Mouse (Mus musculus) midbrain, postnatal 0 days (tissue): ENCODE data around the gene Spag4. TPM values are rescaled to one million over a fixed set of nuclear protein-coding genes. Genes with fewer than 3 reads are reported as not detected.

Experiments used
- ATAC-seq: fragments of 200-750 bp; cut with Nextera tagmentation; 2 replicates; pipeline ENCODE4 v1.8.0; 2017; ENCODE audit warnings: moderate number of reproducible peaks, mild to moderate bottlenecking, moderate TSS enrichment, moderate library complexity; ENCODE audit not compliant: low FRiP score
- DNase-seq: peaks from one replicate; pipeline ENCODE4 v3.0.0-alpha.2; 2015; ENCODE audit warnings: low spot score
- H3K27ac ChIP-seq: fragments of 300-500 bp; sonication (generic); 2 replicates; pipeline ENCODE4 v1.5.1; 2014; ENCODE audit warnings: low read depth, mild to moderate bottlenecking, low read length, mixed read lengths
- H3K27me3 ChIP-seq: fragments of 300-500 bp; sonication (generic); 2 replicates; pipeline ENCODE4 v1.6.1; 2014; ENCODE audit warnings: low read length, control low read depth, mixed read lengths; ENCODE audit not compliant: insufficient read depth
- H3K36me3 ChIP-seq: fragments of 300-500 bp; sonication (generic); 2 replicates; pipeline ENCODE4 v1.6.1; 2014; ENCODE audit warnings: low read length, control low read depth, mixed read lengths; ENCODE audit not compliant: insufficient read depth
- H3K4me1 ChIP-seq: fragments of 300-500 bp; sonication (generic); 2 replicates; pipeline ENCODE4 v1.6.1; 2014; ENCODE audit warnings: mild to moderate bottlenecking, control low read depth, antibody characterized with exemption, low read length, mixed read lengths; ENCODE audit not compliant: insufficient read depth
- H3K4me2 ChIP-seq: fragments of 300-500 bp; sonication (generic); 2 replicates; pipeline ENCODE4 v1.6.1; 2014; ENCODE audit warnings: low read depth, mild to moderate bottlenecking, low read length, mixed read lengths; ENCODE audit not compliant: poor library complexity, severe bottlenecking
- H3K4me3 ChIP-seq: fragments of 300-500 bp; sonication (generic); 2 replicates; pipeline ENCODE4 v1.5.1; 2014; ENCODE audit warnings: low read depth, mild to moderate bottlenecking, low read length, moderate library complexity
- H3K9ac ChIP-seq: fragments of 300-500 bp; sonication (generic); replicated peaks from 2 replicates; pipeline ENCODE4 v1.6.1; 2014; ENCODE audit warnings: mild to moderate bottlenecking, low read length, moderate library complexity, mixed read lengths; ENCODE audit not compliant: poor library complexity, severe bottlenecking
- H3K9me3 ChIP-seq: fragments of 300-500 bp; sonication (generic); 2 replicates; pipeline ENCODE4 v1.6.1; 2016; ENCODE audit warnings: low read length, control low read depth
- CTCF ChIP-seq: IDR thresholded peaks from 2 replicates; pipeline ENCODE4 v1.5.1; 2016; ENCODE audit warnings: antibody characterized with exemption, mild to moderate bottlenecking
- WGBS: fragments of 180-500 bp; shearing (Covaris S2); extraction: QIAGEN DNeasy Blood & Tissue Kit; methylation state at CpG from one replicate; pipeline ENCODE4 v1.1.7; 2014; 5-methylcytosine and 5-hydroxymethylcytosine counted together
- polyA plus RNA-seq: library from polyadenylated mRNA; unstranded; fragments of >200 nt; fragmentation: Nextera tagmentation; extraction: Ambion mirVana; gene quantifications from 2 replicates; pipeline ENCODE4 v1.2.1, GENCODE M21; 2015
- total RNA-seq: library from RNA; depleted of rRNA; stranded (reverse); fragments of >200 nt; gene quantifications from 2 replicates; pipeline ENCODE4 v1.2.3, GENCODE M21; 2014

The Spag4 gene
- total and polyA plus RNA-seq, 2 experiments from 2014 or later, result 8.1 to 15.2 TPM

DNA sequence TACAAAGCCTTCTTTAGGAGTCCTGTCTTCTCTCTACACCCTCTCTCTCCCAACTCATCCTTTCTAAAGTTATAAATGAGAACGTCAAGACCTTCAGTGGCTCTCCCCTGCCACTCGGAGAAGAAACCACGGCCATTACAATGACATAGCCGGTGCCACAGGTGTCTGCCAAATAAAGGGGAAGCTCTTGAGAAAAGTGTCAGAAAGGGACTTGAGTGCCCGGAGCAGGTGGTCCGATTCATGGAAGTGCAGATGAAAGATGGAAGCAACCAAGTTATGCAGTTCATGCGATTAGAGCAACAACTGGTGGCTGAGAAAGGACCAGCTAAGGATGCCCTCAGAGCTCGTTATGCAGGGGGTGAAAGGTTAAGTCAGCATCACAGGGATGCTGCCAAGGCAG is 22.1 kb upstream of the Spag4 start:
- Histone ChIP-seq H3K27me3 (no peaks in the 10 kb centered on the region), H3K4me1 (no peaks in the 10 kb centered on the region), H3K9me3 (no peaks in the 10 kb centered on the region), H3K36me3 (no peaks in the 10 kb centered on the region), H3K27ac (no peak overlapping the region), H3K4me3 (no peak overlapping the region), H3K9ac (no peak overlapping the region), H3K4me2 (no peak overlapping the region)
- TF ChIP-seq CTCF, result no peak
- no peak for DNase-seq
- WGBS, result 84% methylated on average over 8 of the region's 8 CpGs
- ATAC-seq, result no peak

DNA sequence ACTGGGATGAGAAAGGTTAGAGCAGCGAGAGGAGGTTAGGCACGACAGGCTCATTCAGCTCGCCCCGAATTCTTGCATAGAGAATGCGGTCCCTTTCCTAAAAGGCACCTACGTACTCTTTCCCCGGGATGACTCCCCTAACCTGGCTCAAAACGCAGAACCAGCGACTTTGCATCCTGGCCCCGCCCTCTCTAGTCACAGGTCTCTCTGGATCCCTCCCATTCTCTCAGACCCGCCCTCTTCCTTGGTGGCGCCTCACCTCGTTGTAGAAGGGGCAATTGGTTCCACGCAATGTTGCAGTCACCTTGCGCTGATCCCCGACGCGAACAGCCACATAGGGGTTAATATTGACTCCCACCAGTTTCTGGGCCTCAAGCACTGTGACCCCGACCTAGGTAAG is 17.0 kb upstream of the Spag4 start:
- H3K27ac ChIP-seq, result no peak overlapping the region
- H3K4me3 ChIP-seq, result no peak overlapping the region
- no peak for TF ChIP-seq CTCF
- H3K27me3 ChIP-seq, result no peaks in the 10 kb centered on the region
- 11% methylated on average over 19 of the region's 19 CpGs for WGBS
- no peak overlapping the region for H3K4me2 ChIP-seq
- no peaks in the 10 kb centered on the region for H3K36me3 ChIP-seq
- ATAC-seq, result no peak
- DNase-seq, result no peak
- no peaks in the 10 kb centered on the region for H3K9me3 ChIP-seq
- no peak overlapping the region for H3K9ac ChIP-seq
- no peaks in the 10 kb centered on the region for H3K4me1 ChIP-seq

DNA sequence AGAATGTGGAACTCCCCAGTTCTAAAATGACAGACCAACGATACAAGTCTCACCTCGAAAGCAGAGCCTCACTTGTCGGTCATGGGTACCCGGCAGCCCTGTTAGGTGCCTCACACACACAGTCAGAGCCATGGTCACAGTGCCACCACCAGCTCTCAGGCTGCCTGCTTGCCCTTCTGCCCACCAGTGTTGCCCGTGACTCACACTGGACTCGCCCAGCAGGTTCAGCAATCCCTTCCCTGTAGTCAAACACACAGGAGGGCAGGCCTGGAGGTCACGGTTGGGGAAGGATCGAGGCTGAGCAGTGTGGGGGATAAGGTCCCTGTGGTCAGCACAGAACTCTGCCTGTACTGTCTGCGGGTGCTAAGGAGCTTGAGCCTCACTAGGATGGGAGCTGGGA is 12.2 kb upstream of the Spag4 start, which contains the start of gene Fer1l4:
Gene Fer1l4, minus strand, starts transcription at position 132 of the 400 bp plus-strand sequence.
- Histone ChIP-seq H3K27ac (no peak within 1 kb of the TSS), H3K9me3 (no peaks in the 10 kb centered on the region), H3K4me2 (no peak within 1 kb of the TSS), H3K4me1 (no peaks in the 10 kb centered on the region), H3K9ac (no peak within 1 kb of the TSS), H3K4me3 (no peak within 1 kb of the TSS), H3K27me3 (no peaks in the 10 kb centered on the region), H3K36me3 (no peaks in the 10 kb centered on the region)
- DNase-seq (no peak), ATAC-seq (no peak)
- no peak for TF ChIP-seq CTCF
- WGBS, result 85% methylated on average over 9 of the region's 9 CpGs

DNA sequence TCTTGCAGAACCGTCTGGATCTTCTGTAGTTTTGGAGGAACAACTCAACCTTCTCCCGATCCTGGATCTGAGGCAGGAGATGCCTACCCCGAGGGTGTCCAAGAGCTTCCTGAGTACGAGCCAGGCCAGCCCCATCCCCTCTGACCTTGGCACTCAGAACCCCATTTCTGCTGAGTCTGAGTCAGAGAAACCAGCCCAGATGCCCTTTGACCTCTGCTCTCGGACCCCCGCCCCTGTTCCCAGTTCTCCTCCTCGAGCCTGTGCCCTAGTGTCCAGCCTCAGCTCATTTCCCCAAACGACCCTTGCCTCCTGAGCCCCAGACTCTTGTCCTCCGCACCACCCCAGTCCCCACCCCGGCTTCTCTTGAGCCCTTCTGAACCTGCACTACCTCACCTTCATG is 1.2 kb downstream of the Spag4 start:
- ATAC-seq (no peak), DNase-seq (no peak)
- Histone ChIP-seq H3K9me3 (no peaks in the 10 kb centered on the region), H3K4me1 (no peaks in the 10 kb centered on the region), H3K4me2 (peak overlapping the region; percentile 85), H3K4me3 (peak overlapping the region; percentile 77), H3K36me3 (peaks cover 22% of the 10 kb centered on the region), H3K9ac (peak overlapping the region; percentile 77), H3K27me3 (no peaks in the 10 kb centered on the region), H3K27ac (peak overlapping the region; percentile 75; the same call in 1 of the 2 replicates)
- 37% methylated on average over 10 of the region's 10 CpGs for WGBS
- no peak for TF ChIP-seq CTCF

DNA sequence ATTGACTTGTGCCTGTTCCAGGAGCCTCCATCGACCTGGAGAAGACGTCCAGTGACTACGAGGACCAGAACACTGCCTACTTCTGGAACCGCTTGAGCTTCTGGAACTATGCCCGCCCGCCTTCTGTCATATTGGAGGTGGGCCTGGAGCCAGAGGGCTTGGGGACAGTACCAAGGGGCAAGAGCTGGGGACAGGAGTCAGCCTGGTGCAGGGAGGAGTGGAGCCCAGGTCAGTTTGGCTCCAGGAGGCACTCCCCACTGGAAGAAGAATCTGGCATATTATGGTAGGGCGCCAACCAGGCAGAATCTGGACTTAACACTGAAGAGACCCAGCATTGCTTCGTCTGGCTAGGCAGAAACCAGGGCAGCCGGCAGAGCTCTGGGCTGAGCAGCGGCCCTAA is 2.9 kb downstream of the Spag4 start:
- Histone ChIP-seq H3K36me3 (peaks cover 31% of the 10 kb centered on the region), H3K9ac (no peak overlapping the region), H3K27ac (no peak overlapping the region), H3K4me1 (no peaks in the 10 kb centered on the region), H3K4me2 (no peak overlapping the region), H3K9me3 (no peaks in the 10 kb centered on the region), H3K4me3 (no peak overlapping the region), H3K27me3 (no peaks in the 10 kb centered on the region)
- no peak for TF ChIP-seq CTCF
- DNase-seq (peak; percentile 14), ATAC-seq (no peak)
- WGBS, result 91% methylated on average over 10 of the region's 10 CpGs

DNA sequence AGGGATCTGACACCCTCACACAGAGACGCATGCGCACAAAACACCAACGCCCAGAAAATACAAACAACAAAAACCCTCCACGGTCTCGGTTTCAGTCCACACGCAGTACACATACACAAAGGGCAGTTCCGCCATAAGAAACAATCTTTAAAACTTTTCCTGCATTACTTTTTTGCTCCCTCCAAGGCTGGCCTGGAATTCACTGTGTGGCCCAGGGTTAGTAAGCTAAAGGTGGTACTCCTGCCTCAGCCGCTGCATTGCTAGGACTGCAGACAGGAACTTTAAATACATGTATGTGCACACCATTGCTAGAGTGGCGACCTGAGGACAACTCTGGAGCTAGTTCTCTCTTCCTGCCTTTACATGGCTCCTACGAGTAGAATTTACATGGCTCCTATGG is 6.3 kb downstream of the Spag4 start:
- TF ChIP-seq CTCF, result no peak
- Histone ChIP-seq H3K9me3 (no peaks in the 10 kb centered on the region), H3K4me2 (no peak overlapping the region), H3K27me3 (no peaks in the 10 kb centered on the region), H3K27ac (no peak overlapping the region), H3K9ac (no peak overlapping the region), H3K36me3 (peaks cover 59% of the 10 kb centered on the region), H3K4me1 (no peaks in the 10 kb centered on the region), H3K4me3 (no peak overlapping the region)
- DNase-seq (no peak), ATAC-seq (no peak)
- WGBS, result 95% methylated on average over 10 of the region's 10 CpGs
